In genomic region chr1:80671730-80672129, GRCm38 (mm10) we compare ENCODE assay signal across 22 mouse cellular contexts.
A peak's percentile ranks its signal among the peaks of the same experiment; 100 is the strongest.
DNase-seq lines count a peak whose midpoint lies in the region; ATAC-seq and TF ChIP-seq lines count a peak whose summit lies in the region.
"Had no signal": no experiment of that assay in that cellular context is flagged by ENCODE, and none has a peak within 500 bp of the region (broad histone marks: within the 10 kb centered on the region; RNA-seq: fewer than 3 reads in every experiment).

No protein-coding gene starts in this region.

- intact Hi-C loops in heart, adult 2 months (cut with DNase I), result no loop called here

- no peak for TF ChIP-seq POLR2A in heart, adult 2 months (IDR thresholded peaks at IDR 0.05; ENCODE audit: insufficient read depth, low read depth, low read length)

- H3K79me2 ChIP-seq in heart, adult 2 months (replicated peaks; ENCODE audit: control insufficient read depth, insufficient read depth, low read length), result no peaks in the 10 kb centered on the region

- TF ChIP-seq CTCF in heart, adult 2 months (IDR thresholded peaks at IDR 0.05), result no peak

- H3K27ac ChIP-seq in heart, adult 2 months, result no peak overlapping the region
- no peak overlapping the region for H3K27ac ChIP-seq in midbrain, embryonic 10.5 days (replicated peaks)
- H3K27ac ChIP-seq: embryonic facial prominence, embryonic 15.5 days; forebrain, embryonic 10.5 days; forebrain, embryonic 15.5 days; heart, embryonic 13.5 days; hindbrain, embryonic 13.5 days had no signal

- no peak overlapping the region for H3K9ac ChIP-seq in heart, adult 2 months (ENCODE audit: low read depth, low read length)
- H3K9ac ChIP-seq: embryonic facial prominence, embryonic 15.5 days; forebrain, embryonic 15.5 days; heart, embryonic 13.5 days; hindbrain, embryonic 13.5 days had no signal

- no peaks in the 10 kb centered on the region; the same call in 1 of the 2 replicates for H3K27me3 ChIP-seq in splenic B cell, adult 2 months (ENCODE audit: control insufficient read depth, insufficient read depth, low read length, poor library complexity, severe bottlenecking)
- H3K27me3 ChIP-seq in heart, adult 2 months (ENCODE audit: control insufficient read depth, insufficient read depth, low read length), result no peaks in the 10 kb centered on the region
- no peaks in the 10 kb centered on the region for H3K27me3 ChIP-seq in midbrain, embryonic 10.5 days (ENCODE audit: low read depth, poor library complexity, severe bottlenecking)
- H3K27me3 ChIP-seq: embryonic facial prominence, embryonic 15.5 days; forebrain, embryonic 15.5 days; heart, embryonic 13.5 days; hindbrain, embryonic 13.5 days had no signal

- no peaks in the 10 kb centered on the region; the same call in 1 of the 2 replicates for H3K4me1 ChIP-seq in heart, adult 2 months (ENCODE audit: control insufficient read depth, insufficient read depth, low read length)
- H3K4me1 ChIP-seq in midbrain, embryonic 10.5 days, result no peaks in the 10 kb centered on the region
- H3K4me1 ChIP-seq: forebrain, embryonic 15.5 days; heart, embryonic 13.5 days; hindbrain, embryonic 13.5 days had no signal

- 78% methylated on average over 3 of the region's 3 CpGs for WGBS in heart, adult 2 months
- WGBS in midbrain, embryonic 10.5 days, result 90% methylated on average over 3 of the region's 3 CpGs

- TF ChIP-seq EP300 in heart, adult 2 months (IDR thresholded peaks at IDR 0.05; ENCODE audit: insufficient read depth, low read depth, low read length), result no peak

- H3K4me3 ChIP-seq in heart, adult 2 months, result no peak overlapping the region
- H3K4me3 ChIP-seq in midbrain, embryonic 10.5 days, result no peak overlapping the region
- H3K4me3 ChIP-seq: embryonic facial prominence, embryonic 15.5 days; erythroblast, embryonic 14.5 days; forebrain, embryonic 10.5 days; forebrain, embryonic 15.5 days; heart, embryonic 13.5 days; hindbrain, embryonic 13.5 days had no signal

- ATAC-seq in megakaryocyte, adult 5-6 weeks (ENCODE audit: poor library complexity, severe bottlenecking), result peak; percentile 63
- ATAC-seq: forebrain, embryonic 15.5 days; intestine, embryonic 16.5 days had no signal

- DNase-seq in lung, postnatal 36 days, result peak; percentile 30
- no peak for DNase-seq in lung, postnatal 10 days
- peak; percentile 20 for DNase-seq in brain, adult 2 months (ENCODE audit: low read depth, low spot score)
- DNase-seq in splenic B cell, adult 2 months (ENCODE audit: low read depth, low spot score), result peak; percentile 54
- DNase-seq in heart, adult 2 months, result no peak
- DNase-seq in midbrain, embryonic 10.5 days (ENCODE audit: low spot score), result no peak
- no peak for DNase-seq in Muller cell, postnatal 12 days (ENCODE audit: inconsistent ontology term)
- DNase-seq: adrenal gland, adult 2 months; adrenal gland, postnatal 25 days; cerebellum, adult 2 months; cerebellum, postnatal 10 days; embryo, embryonic 11 days; gastrocnemius, postnatal 10 days; heart, postnatal 36 days had no signal

- no peaks in the 10 kb centered on the region for H3K36me3 ChIP-seq in splenic B cell, adult 2 months (ENCODE audit: control insufficient read depth, insufficient read depth, low read length, poor library complexity, severe bottlenecking)
- H3K36me3 ChIP-seq in heart, adult 2 months (ENCODE audit: control insufficient read depth, insufficient read depth, low read length), result no peaks in the 10 kb centered on the region
- H3K36me3 ChIP-seq in midbrain, embryonic 10.5 days, result no peaks in the 10 kb centered on the region
- H3K36me3 ChIP-seq: embryonic facial prominence, embryonic 15.5 days; forebrain, embryonic 10.5 days; forebrain, embryonic 15.5 days; heart, embryonic 13.5 days; hindbrain, embryonic 13.5 days had no signal

- no peaks in the 10 kb centered on the region for H3K9me3 ChIP-seq in midbrain, embryonic 10.5 days (replicated peaks)
- H3K9me3 ChIP-seq: embryonic facial prominence, embryonic 15.5 days; forebrain, embryonic 10.5 days; forebrain, embryonic 15.5 days; heart, embryonic 13.5 days; hindbrain, embryonic 13.5 days had no signal

Comparison
In these comparisons a context has a peak if more than half of its experiments do, and no peak if none do; other contexts are left out.
1. DNase-seq: peak in lung, postnatal 36 days (single experiment), brain, adult 2 months (single experiment) and splenic B cell, adult 2 months (single experiment); none in lung, postnatal 10 days (single experiment), heart, adult 2 months (0 of 2), midbrain, embryonic 10.5 days (single experiment) and Muller cell, postnatal 12 days (single experiment).